Mouse (Mus musculus): ENCODE results near the gene Igfbp5. TPM values are rescaled to one million over a fixed set of nuclear protein-coding genes. Genes with fewer than 3 reads are reported as not detected.

The Igfbp5 gene
- total and polyA plus RNA-seq, 2 experiments from 2014 or later: 47.4 to 127 TPM

DNA sequence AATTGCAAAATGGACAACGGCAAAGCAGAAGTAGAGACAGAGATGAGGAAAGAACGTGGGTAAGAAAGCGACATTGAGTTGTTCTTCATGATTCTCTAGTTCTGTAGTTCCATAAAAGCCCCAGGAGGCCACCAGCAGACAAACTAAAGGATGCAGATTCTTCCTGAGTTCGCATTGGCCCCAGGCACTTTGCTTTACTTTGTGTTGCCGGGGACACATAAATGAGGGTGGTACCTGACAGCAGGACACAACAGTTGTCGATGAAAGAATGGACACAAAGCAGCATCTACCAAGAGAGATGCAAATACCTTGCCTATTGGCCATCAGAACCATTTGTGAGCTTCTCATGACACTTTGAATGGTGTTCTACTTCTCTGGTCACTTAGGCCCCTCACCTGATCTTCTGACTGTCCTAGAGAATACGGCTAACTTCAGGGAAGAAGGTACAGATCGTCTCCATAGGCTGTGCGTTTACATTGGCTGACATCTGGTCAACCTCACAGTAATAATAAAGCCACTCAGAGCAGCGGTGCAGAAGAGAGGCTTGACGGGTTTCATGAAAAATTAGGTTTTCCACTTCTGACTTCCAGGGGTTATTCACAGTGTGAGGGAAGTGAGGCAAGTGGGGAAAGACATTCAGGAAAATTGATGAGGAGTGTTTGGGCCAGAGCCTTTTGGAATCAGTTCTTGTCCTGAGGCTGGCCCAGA, 10.6 kb upstream of the Igfbp5 start:
- H3K27ac ChIP-seq (ENCODE audit: low read depth, low read length): no peak overlapping the region
- no peak overlapping the region for H3K9ac ChIP-seq (replicated peaks; ENCODE audit: low read length, poor library complexity, severe bottlenecking)
- no peak for TF ChIP-seq CTCF (IDR thresholded peaks at IDR 0.05)
- H3K4me2 ChIP-seq (ENCODE audit: low read depth, low read length, poor library complexity, severe bottlenecking): no peak overlapping the region
- H3K4me3 ChIP-seq (ENCODE audit: low read depth, low read length): no peak overlapping the region
- WGBS: 91% methylated on average over 11 of the region's 11 CpGs
- H3K4me1 ChIP-seq (ENCODE audit: insufficient read depth, low read length): no peaks in the 10 kb centered on the region
- DNase-seq (ENCODE audit: low spot score): no peak
- H3K27me3 ChIP-seq (ENCODE audit: insufficient read depth, low read length): no peaks in the 10 kb centered on the region
- H3K36me3 ChIP-seq (ENCODE audit: insufficient read depth, low read length): no peaks in the 10 kb centered on the region
- ATAC-seq (ENCODE audit: low FRiP score): no peak
- no peaks in the 10 kb centered on the region for H3K9me3 ChIP-seq (ENCODE audit: low read length)

DNA sequence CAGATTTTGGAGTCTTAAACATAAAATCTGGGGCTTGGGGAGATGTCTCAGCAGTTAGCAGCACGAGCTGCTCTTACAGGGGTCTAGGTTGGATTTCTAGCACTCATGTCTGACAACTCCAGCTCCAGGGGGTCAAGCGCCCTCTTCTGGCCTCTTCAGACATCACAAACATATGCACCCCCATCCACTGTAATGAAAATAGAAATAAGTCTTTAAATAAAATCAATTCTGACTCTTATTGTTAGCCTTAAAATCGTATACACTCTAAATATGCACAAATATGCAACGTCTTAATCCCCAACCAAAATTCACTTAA, 4.6 kb upstream of the Igfbp5 start:
- Histone ChIP-seq H3K27ac (ENCODE audit: low read depth, low read length) (no peak overlapping the region), H3K9ac (replicated peaks; ENCODE audit: low read length, poor library complexity, severe bottlenecking) (no peak overlapping the region), H3K9me3 (ENCODE audit: low read length) (no peaks in the 10 kb centered on the region), H3K4me3 (ENCODE audit: low read depth, low read length) (no peak overlapping the region), H3K4me1 (ENCODE audit: insufficient read depth, low read length) (0 out of 2 replicates have a peak, but pooled peaks cover 3% of the 10 kb centered on the region), H3K36me3 (ENCODE audit: insufficient read depth, low read length) (no peaks in the 10 kb centered on the region), H3K27me3 (ENCODE audit: insufficient read depth, low read length) (no peaks in the 10 kb centered on the region), H3K4me2 (ENCODE audit: low read depth, low read length, poor library complexity, severe bottlenecking) (no peak overlapping the region)
- WGBS: 64% methylated on average over 4 of the region's 4 CpGs
- TF ChIP-seq CTCF (IDR thresholded peaks at IDR 0.05): peak; percentile 54
- ATAC-seq (ENCODE audit: low FRiP score) (no peak), DNase-seq (ENCODE audit: low spot score) (no peak)

DNA sequence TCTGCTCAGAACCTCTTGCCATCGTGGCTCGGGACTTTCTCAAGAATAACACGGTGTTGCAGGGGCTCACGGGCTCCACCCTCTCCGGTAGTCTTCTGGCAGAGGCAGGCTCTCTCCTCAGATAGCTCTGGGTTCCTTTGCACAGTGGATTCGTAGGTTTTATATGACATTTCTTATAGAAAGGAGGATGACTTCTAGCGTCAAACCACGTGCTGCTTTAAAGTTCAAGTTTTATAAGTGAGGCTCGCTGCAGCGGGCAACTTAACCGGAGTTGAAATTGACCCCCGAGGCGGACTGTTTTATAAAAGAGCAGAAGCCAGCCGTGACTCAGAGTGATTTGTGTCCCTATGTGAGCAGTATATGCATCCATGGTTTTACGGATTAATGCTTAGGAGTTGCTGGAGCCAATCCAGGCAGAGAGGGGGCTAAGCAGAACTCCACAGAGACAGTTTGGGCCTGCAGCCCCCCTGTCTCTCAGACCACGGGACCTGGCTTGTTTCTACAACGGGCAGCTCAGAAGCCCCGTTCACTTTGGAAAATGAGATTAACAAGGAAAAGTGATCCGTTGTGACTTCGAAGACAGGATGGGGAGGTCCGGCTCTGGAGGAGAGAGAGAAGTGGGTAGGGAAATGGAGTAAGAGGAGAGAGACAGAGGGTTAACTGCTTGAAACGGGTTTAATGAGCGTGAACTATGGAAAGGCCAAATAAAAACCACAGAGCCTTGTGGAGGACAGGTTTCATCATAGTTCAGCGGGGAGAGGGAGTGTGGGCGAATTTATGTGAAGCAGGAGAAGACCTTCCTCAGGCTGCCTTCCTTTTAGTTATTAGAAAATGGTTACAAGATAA, 4.0 kb upstream of the Igfbp5 start:
- H3K4me2 ChIP-seq (ENCODE audit: low read depth, low read length, poor library complexity, severe bottlenecking): peak overlapping the region; percentile 37
- no peaks in the 10 kb centered on the region for H3K9me3 ChIP-seq (ENCODE audit: low read length)
- no peaks in the 10 kb centered on the region for H3K36me3 ChIP-seq (ENCODE audit: insufficient read depth, low read length)
- no peak overlapping the region for H3K9ac ChIP-seq (replicated peaks; ENCODE audit: low read length, poor library complexity, severe bottlenecking)
- TF ChIP-seq CTCF (IDR thresholded peaks at IDR 0.05): no peak
- ATAC-seq (ENCODE audit: low FRiP score): no peak
- no peak for DNase-seq (ENCODE audit: low spot score)
- 0 out of 2 replicates have a peak, but pooled peaks cover 3% of the 10 kb centered on the region for H3K4me1 ChIP-seq (ENCODE audit: insufficient read depth, low read length)
- H3K27ac ChIP-seq (ENCODE audit: low read depth, low read length): no peak overlapping the region
- no peak overlapping the region for H3K4me3 ChIP-seq (ENCODE audit: low read depth, low read length)
- no peaks in the 10 kb centered on the region for H3K27me3 ChIP-seq (ENCODE audit: insufficient read depth, low read length)
- 48% methylated on average over 25 of the region's 25 CpGs for WGBS

DNA sequence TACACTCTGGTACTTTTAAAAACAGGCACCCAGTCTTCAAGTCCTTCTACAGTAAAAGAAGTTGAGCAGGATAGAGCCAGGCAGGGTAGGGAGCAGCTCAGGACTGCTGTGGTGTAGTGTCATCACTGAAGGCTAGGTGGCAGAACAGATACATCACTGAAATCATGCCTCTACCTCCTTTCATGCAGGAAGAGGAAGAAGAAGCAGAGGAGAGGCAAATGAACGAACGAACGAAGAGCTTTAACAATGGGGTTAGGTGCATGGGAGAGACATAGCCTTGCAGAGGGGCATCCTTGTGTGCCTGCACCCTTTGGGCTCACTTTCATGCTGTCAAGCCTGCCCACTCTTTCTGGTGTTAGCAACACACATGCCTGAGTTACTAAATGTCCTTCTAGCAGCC, 3.2 kb upstream of the Igfbp5 start:
- peak; percentile 90 for TF ChIP-seq CTCF (IDR thresholded peaks at IDR 0.05)
- Histone ChIP-seq H3K4me2 (ENCODE audit: low read depth, low read length, poor library complexity, severe bottlenecking) (peak overlapping the region; percentile 37), H3K27me3 (ENCODE audit: insufficient read depth, low read length) (no peaks in the 10 kb centered on the region), H3K27ac (ENCODE audit: low read depth, low read length) (no peak overlapping the region), H3K9me3 (ENCODE audit: low read length) (no peaks in the 10 kb centered on the region), H3K4me3 (ENCODE audit: low read depth, low read length) (no peak overlapping the region), H3K36me3 (ENCODE audit: insufficient read depth, low read length) (no peaks in the 10 kb centered on the region), H3K4me1 (ENCODE audit: insufficient read depth, low read length) (0 out of 2 replicates have a peak, but pooled peaks cover 3% of the 10 kb centered on the region), H3K9ac (replicated peaks; ENCODE audit: low read length, poor library complexity, severe bottlenecking) (no peak overlapping the region)
- WGBS: 2% methylated on average over 3 of the region's 3 CpGs
- ATAC-seq (ENCODE audit: low FRiP score) (no peak), DNase-seq (ENCODE audit: low spot score) (peak; percentile 79)

DNA sequence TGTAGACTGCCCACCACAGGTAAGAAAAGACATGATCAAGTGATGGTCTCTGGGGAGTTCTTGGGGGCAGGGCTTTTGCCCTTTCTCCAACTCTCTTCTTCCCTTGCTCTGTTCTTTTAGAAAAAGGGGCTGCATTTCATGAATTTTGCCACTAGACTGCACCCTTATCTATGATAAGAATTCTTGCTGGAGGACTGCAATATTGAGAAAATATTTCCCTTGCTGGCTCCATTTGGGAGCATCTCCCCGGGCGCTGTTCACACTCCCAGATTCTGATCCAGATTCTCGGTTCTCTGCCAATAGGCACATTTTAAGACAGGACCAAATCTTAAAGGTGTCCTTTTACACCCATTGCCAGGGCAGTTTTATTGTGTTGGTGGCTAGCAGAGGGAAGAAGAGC, 1.4 kb upstream of the Igfbp5 start:
- H3K9ac ChIP-seq (replicated peaks; ENCODE audit: low read length, poor library complexity, severe bottlenecking): no peak overlapping the region
- TF ChIP-seq CTCF (IDR thresholded peaks at IDR 0.05): peak; percentile 81
- H3K9me3 ChIP-seq (ENCODE audit: low read length): no peaks in the 10 kb centered on the region
- no peaks in the 10 kb centered on the region for H3K36me3 ChIP-seq (ENCODE audit: insufficient read depth, low read length)
- H3K27ac ChIP-seq (ENCODE audit: low read depth, low read length): no peak overlapping the region
- ATAC-seq (ENCODE audit: low FRiP score): no peak
- H3K4me3 ChIP-seq (ENCODE audit: low read depth, low read length): no peak overlapping the region
- peak overlapping the region; percentile 91 for H3K4me2 ChIP-seq (ENCODE audit: low read depth, low read length, poor library complexity, severe bottlenecking)
- 26% methylated on average over 3 of the region's 3 CpGs for WGBS
- 0 out of 2 replicates have a peak, but pooled peaks cover 3% of the 10 kb centered on the region for H3K4me1 ChIP-seq (ENCODE audit: insufficient read depth, low read length)
- H3K27me3 ChIP-seq (ENCODE audit: insufficient read depth, low read length): no peaks in the 10 kb centered on the region
- peak; percentile 72 for DNase-seq (ENCODE audit: low spot score)

DNA sequence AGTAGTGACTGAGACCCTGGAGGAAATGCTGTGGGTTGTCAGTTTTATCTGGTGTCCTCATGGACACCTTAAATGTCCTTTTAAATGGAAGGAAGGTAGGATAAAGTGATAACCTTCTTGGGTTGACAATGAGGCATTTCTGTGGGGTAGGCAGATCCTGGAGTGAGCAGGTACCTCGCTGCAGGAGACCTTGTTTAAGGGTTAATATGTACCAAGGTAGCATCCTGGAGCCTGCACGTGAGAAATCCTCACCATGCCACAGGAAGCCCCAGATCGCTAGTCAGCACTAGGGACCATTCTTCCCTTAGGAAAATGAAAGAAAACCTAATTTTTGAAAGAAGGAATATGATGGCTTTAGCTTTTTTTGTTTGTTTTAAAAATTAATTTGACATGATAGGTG, 1.0 kb upstream of the Igfbp5 start:
- no peaks in the 10 kb centered on the region for H3K36me3 ChIP-seq (ENCODE audit: insufficient read depth, low read length)
- no peak overlapping the region for H3K27ac ChIP-seq (ENCODE audit: low read depth, low read length)
- no peak for TF ChIP-seq CTCF (IDR thresholded peaks at IDR 0.05)
- H3K9ac ChIP-seq (replicated peaks; ENCODE audit: low read length, poor library complexity, severe bottlenecking): no peak overlapping the region
- no peaks in the 10 kb centered on the region for H3K27me3 ChIP-seq (ENCODE audit: insufficient read depth, low read length)
- H3K4me2 ChIP-seq (ENCODE audit: low read depth, low read length, poor library complexity, severe bottlenecking): peak overlapping the region; percentile 91
- ATAC-seq (ENCODE audit: low FRiP score): no peak
- WGBS: 11% methylated on average over 3 of the region's 3 CpGs
- peak overlapping the region; percentile 57; the same call in 1 of the 2 replicates for H3K4me3 ChIP-seq (ENCODE audit: low read depth, low read length)
- no peak for DNase-seq (ENCODE audit: low spot score)
- H3K9me3 ChIP-seq (ENCODE audit: low read length): no peaks in the 10 kb centered on the region
- H3K4me1 ChIP-seq (ENCODE audit: insufficient read depth, low read length): 0 out of 2 replicates have a peak, but pooled peaks cover 3% of the 10 kb centered on the region
